Mouse (Mus musculus) spleen, postnatal 10 days (tissue): ENCODE results near the gene Wdr46.
A peak's percentile ranks its signal among the peaks of the same experiment; 100 is the strongest.

Experiments used
- DNase-seq, 2 experiments: peaks; one replicate each; pipeline ENCODE4 v3.0.0; 2021 to 2022; ENCODE audit warnings: low spot score in 2 of 2

Wdr46 gene

DNA sequence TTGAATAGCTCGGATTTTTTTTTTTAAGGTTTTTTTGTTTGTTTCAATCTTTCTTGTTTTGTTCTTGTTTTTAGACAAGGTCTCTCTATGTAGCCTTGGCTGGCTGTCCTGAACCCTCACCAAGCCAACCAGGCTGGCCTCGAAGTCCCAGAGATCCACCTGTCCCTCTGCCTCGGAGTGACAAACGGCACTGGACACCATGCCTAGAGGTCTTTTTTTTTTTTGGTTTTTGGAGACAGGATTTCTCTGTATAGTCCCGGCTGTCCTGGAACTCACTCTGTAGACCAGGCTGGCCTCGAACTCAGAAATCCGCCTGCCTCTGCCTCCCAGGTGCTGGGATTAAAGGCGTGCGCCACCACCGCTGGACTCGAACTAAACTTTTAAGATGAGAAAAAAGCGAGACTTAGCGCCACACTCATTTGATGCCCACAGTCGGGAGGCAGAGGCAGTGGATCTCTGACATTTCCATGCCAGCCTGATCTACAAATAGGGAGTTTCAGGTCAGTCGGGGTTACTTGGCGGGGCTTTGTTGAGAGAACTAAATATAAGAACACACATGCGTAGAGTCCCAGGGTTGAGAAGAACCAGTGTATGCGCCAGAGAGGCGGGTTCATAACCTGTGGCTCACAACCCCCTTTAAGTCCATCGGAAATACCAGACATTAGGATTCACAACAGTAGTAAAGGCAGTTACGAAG, 12.1 kb upstream of the Wdr46 start:
- DNase-seq: no peak

- peak; percentile 97 to 99 for DNase-seq
Measured at GRCm38 (mm10) chr17:33929371-33930279, 10.8 kb upstream of the Wdr46 start, which contains the start of gene Rgl2. Rgl2 (plus strand) TSS chr17:33929543.

DNA sequence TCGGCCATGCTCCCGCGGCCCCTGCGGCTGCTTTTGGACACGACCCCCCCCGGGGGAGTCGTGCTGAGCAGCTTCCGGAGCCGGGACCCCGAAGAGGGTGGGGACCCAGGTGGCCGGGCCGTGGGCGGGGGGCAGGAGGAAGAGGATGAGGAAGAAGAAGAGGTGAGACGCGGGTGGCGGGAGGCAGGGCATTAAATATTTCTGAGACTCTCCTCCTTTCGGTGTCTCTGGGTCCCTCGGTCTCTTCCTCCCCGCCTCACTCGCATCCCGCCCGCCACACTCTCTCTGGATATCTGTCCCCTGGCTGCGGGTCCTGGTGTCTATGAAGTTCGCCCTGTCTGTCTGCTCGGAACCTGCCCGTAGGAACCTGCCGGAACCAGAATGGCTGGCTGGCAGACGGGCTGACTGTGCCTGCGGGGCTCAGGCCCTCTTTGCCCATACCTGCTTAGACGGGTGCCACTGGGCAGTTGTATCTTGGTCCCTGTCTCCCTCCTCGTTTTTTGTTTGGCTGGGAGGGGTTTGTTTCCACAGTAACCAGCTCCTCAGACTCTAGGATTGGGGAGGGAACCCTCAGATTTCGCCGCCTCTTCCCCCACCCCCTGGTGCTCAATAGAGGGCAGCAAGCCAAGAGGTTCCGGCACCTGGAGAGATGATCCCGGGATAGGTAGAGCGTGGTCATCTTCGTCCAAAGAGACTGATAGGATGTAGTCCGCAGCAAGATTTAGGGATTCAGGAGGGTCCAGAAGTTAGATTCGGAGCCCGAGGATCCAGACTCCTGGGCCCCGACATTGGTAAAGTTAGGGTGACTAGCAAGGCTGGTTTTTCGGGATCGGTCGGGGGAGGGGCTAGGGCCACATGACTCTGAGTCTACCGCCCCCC, 9.9 kb upstream of the Wdr46 start:
- peak; percentile 64 to 66 for DNase-seq

- DNase-seq: no peak
Measured at GRCm38 (mm10) chr17:33931159-33931866, 9.1 kb upstream of the Wdr46 start.

- DNase-seq: no peak
Measured at GRCm38 (mm10) chr17:33931947-33932346, 8.5 kb upstream of the Wdr46 start.

GRCm38 (mm10) chr17:33932448-33932847, 8.0 kb upstream of the Wdr46 start:
- no peak for DNase-seq

- DNase-seq: no peak
Measured at GRCm38 (mm10) chr17:33932970-33933369, 7.5 kb upstream of the Wdr46 start.

- no peak for DNase-seq
Measured at GRCm38 (mm10) chr17:33935422-33936055, 4.9 kb upstream of the Wdr46 start.

DNA sequence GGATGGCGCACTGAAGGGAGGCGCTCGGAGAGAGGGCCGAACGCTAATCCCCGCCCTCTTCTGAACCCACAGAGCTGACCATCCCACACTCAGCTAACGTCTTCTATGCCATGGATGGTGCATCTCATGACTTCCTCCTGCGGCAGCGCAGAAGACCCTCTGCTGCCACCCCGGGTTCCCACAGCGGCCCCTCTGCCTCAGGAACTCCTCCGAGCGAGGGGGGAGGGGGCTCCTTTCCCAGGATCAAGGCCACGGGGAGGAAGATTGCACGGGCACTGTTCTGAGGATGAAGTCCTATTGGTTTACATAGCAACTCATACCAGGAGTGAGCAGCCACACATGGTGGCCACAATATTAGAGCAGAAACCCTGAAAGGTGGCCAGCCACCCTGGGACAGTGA, 3.5 kb upstream of the Wdr46 start:
- DNase-seq: no peak

- no peak for DNase-seq
Measured at GRCm38 (mm10) chr17:33938783-33939182, 1.7 kb upstream of the Wdr46 start.

- DNase-seq: peak in 1 of 2 experiments; percentile 58
Measured at GRCm38 (mm10) chr17:33940981-33941380, 521 bp downstream of the Wdr46 start.

DNA sequence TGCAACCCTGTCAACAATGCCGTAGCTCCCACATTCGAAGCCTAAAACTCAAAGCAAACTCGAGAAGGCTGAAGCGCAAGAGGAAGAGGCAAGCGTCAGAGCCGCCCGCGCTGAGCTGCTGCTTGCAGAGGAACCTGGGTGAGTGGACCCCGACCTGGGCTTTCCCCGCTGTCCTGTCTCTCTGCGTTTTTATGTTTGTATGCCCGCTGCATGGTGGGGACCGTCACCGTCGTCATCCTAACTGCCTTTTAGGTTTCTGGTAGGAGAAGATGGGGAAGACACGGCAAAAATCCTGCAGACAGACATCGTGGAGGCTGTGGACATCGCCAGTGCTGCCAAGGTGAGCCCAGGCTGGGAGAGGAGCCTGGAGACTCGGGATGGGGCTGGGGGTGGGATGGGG, 921 bp downstream of the Wdr46 start:
- DNase-seq: no peak

- DNase-seq: no peak
Measured at GRCm38 (mm10) chr17:33943454-33943853, 3.0 kb downstream of the Wdr46 start.

- no peak for DNase-seq
Measured at GRCm38 (mm10) chr17:33947430-33948089, 7.1 kb downstream of the Wdr46 start.

DNA sequence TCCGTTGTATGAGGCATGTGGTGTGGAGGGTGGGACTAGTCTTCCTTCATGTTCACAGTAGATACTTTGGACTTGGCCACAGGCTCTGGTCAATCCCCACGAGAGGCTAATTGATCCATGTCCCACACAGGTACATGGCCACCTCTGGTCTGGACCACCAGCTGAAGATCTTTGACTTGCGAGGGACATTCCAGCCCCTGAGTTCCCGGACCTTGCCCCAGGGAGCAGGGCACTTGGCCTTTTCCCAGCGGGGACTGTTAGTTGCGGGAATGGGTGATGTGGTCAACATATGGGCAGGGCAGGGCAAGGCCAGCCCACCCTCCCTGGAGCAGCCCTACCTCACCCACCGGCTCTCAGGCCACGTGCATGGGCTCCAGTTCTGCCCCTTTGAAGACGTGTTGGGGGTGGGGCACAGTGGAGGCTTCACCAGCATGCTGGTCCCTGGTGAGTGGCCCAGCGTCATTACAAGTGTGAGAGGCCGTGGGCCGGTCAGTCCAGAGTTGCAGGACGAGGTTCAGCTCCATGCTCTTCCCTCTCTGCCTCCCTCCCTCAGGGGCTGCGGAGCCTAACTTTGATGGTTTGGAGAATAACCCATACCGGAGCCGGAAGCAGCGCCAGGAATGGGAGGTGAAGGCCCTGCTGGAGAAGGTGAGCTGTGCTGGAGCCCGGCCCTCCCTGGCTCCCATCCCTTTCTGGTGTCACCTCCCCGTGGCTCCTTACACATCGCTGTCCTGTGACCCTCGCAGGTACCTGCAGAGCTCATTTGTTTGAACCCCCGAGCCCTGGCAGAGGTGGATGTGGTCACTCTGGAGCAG, 7.8 kb downstream of the Wdr46 start:
- no peak for DNase-seq

- DNase-seq: no peak
Measured at GRCm38 (mm10) chr17:33948905-33949537, 8.6 kb downstream of the Wdr46 start.

- no peak for DNase-seq
Measured at GRCm38 (mm10) chr17:33950131-33950625, 9.7 kb downstream of the Wdr46 start.
